Mouse (Mus musculus) erythroblast, embryonic 14.5 days (primary cell): ENCODE results near the gene Cog5. TPM values are rescaled to one million over a fixed set of nuclear protein-coding genes. Genes with fewer than 3 reads are reported as not detected.

Experiments
- H3K27me3 ChIP-seq: 2 replicates; pipeline ENCODE4 v1.6.1; 2012; ENCODE audit warnings: inconsistent platforms; ENCODE audit not compliant: control insufficient read depth
- H3K36me3 ChIP-seq: 2 replicates; pipeline ENCODE4 v1.6.1; 2012; ENCODE audit warnings: mild to moderate bottlenecking, inconsistent platforms; ENCODE audit not compliant: control insufficient read depth
- H3K4me1 ChIP-seq: 2 replicates; pipeline ENCODE4 v1.6.1; 2012; ENCODE audit warnings: inconsistent platforms; ENCODE audit not compliant: control insufficient read depth
- H3K4me3 ChIP-seq: replicated peaks from 2 replicates; pipeline ENCODE3; 2012; ENCODE audit warnings: moderate library complexity, mild to moderate bottlenecking, inconsistent platforms
- H3K9me3 ChIP-seq: 2 replicates; pipeline ENCODE4 v1.6.1; 2012; ENCODE audit warnings: low read length, inconsistent platforms, mixed read lengths; ENCODE audit not compliant: control insufficient read depth
- GATA1 ChIP-seq: IDR thresholded peaks from 2 replicates; pipeline ENCODE4 v1.6.1; 2012; ENCODE audit warnings: low read length, inconsistent platforms, mixed read lengths
- TAL1 ChIP-seq: IDR thresholded peaks from 3 replicates; pipeline ENCODE4 v1.6.1; 2012; ENCODE audit warnings: low read length, inconsistent platforms, mixed read lengths
- polyA plus RNA-seq: library from polyadenylated mRNA; stranded (reverse); fragments of >175 nt; gene quantifications from 2 replicates; pipeline ENCODE4 v1.2.3, GENCODE M21; 2012

The Cog5 gene
- polyA plus RNA-seq, 1 experiment, result 0.03 TPM

DNA sequence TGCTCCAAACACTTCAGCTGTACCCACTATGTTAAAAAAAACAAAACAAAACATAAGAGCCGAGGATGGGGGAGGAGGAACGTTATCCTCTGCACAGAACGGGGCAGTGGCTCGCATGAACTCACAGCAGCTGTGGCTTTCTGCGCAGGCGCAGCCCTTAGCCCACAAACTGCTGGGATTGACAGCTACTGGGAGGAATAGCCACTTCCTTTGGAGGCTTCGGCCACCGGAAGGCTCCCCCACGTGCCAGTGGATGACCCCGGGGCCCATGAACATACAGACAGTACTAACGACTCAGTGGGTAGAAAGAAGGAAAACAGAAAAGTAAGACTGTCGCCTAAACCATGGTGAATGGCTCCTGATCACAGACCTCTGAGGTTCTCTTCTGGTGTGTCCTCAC, 330.0 kb downstream of the Cog5 start:
- Histone ChIP-seq H3K4me1 (peaks cover 18% of the 10 kb centered on the region), H3K36me3 (peaks cover 100% of the 10 kb centered on the region), H3K4me3 (no peak overlapping the region)

GRCm38 (mm10) chr12:31985738-31986137, 331.1 kb downstream of the Cog5 start:
- Histone ChIP-seq H3K4me3 (no peak overlapping the region), H3K9me3 (no peaks in the 10 kb centered on the region), H3K27me3 (no peaks in the 10 kb centered on the region), H3K4me1 (peaks cover 29% of the 10 kb centered on the region), H3K36me3 (peaks cover 100% of the 10 kb centered on the region)
- TF ChIP-seq GATA1, result no peak
- no peak for TF ChIP-seq TAL1

More for the DNA sequence above, 330.0 kb downstream of the Cog5 start:
- TF ChIP-seq GATA1 (no peak), TAL1 (no peak)
- no peaks in the 10 kb centered on the region for H3K27me3 ChIP-seq
- no peaks in the 10 kb centered on the region for H3K9me3 ChIP-seq

- peaks cover 32% of the 10 kb centered on the region for H3K4me1 ChIP-seq
- no peak overlapping the region for H3K4me3 ChIP-seq
- no peaks in the 10 kb centered on the region for H3K27me3 ChIP-seq
- no peaks in the 10 kb centered on the region for H3K9me3 ChIP-seq
- no peak for TF ChIP-seq TAL1
- TF ChIP-seq GATA1, result no peak
- peaks cover 99% of the 10 kb centered on the region for H3K36me3 ChIP-seq
Measured at GRCm38 (mm10) chr12:31986463-31986862, 331.8 kb downstream of the Cog5 start.

Other genes starting within 250 kb of the Cog5 start
- gene Cbll1, start 155.3 kb upstream of the Cog5 start, polyA plus RNA-seq, result 0.17 TPM in 2 replicates
- not detected in 2 replicates for gene Slc26a4, start 94.9 kb upstream of the Cog5 start, polyA plus RNA-seq
- gene Bcap29, start 20.2 kb upstream of the Cog5 start, polyA plus RNA-seq, result 0.14 and 0.32 TPM in 2 replicates
- gene Dus4l, start within 50 bp of the Cog5 start, polyA plus RNA-seq, result 0.29 TPM in 1 of 2 replicates, not detected in the other
- gene Gpr22, start 59.1 kb downstream of the Cog5 start, polyA plus RNA-seq, result not detected in 2 replicates